Mouse (Mus musculus) lung, postnatal 10 days (tissue): Measurements from ENCODE around the gene Rtp4.

ENCODE experiments used
- DNase-seq: peaks from one replicate; pipeline ENCODE4 v3.0.0; 2021

Gene Rtp4

GRCm38 (mm10) chr16:23520235-23520871 is at the start of gene Rtp4, which contains the start of gene Masp1:
TSS of gene Rtp4 (plus strand) at chr16:23520291.
TSS of gene Masp1 (minus strand) at chr16:23520815.
- no peak for DNase-seq

GRCm38 (mm10) chr16:23471551-23471950 is 48.5 kb upstream of the Rtp4 start:
- DNase-seq, result no peak

- DNase-seq, result no peak
Measured at GRCm38 (mm10) chr16:23472046-23472445, 48.0 kb upstream of the Rtp4 start.

GRCm38 (mm10) chr16:23475651-23476050 is 44.4 kb upstream of the Rtp4 start:
- no peak for DNase-seq

- DNase-seq, result no peak
Measured at GRCm38 (mm10) chr16:23476598-23476997, 43.5 kb upstream of the Rtp4 start.

GRCm38 (mm10) chr16:23479872-23480603 is 40.1 kb upstream of the Rtp4 start:
- DNase-seq, result no peak

- no peak for DNase-seq
Measured at GRCm38 (mm10) chr16:23482218-23482617, 37.9 kb upstream of the Rtp4 start.

- no peak for DNase-seq
Measured at GRCm38 (mm10) chr16:23482846-23483245, 37.2 kb upstream of the Rtp4 start.

- DNase-seq, result peak; percentile 40
Measured at GRCm38 (mm10) chr16:23483292-23483691, 36.8 kb upstream of the Rtp4 start.

GRCm38 (mm10) chr16:23492783-23493182 is 27.3 kb upstream of the Rtp4 start:
- no peak for DNase-seq

GRCm38 (mm10) chr16:23496245-23496924 is 23.7 kb upstream of the Rtp4 start:
- no peak for DNase-seq

- peak; percentile 82 for DNase-seq
Measured at GRCm38 (mm10) chr16:23497440-23497839, 22.7 kb upstream of the Rtp4 start.

- no peak for DNase-seq
Measured at GRCm38 (mm10) chr16:23497881-23498280, 22.2 kb upstream of the Rtp4 start.

- peak; percentile 35 for DNase-seq
Measured at GRCm38 (mm10) chr16:23498691-23499131, 21.4 kb upstream of the Rtp4 start.

GRCm38 (mm10) chr16:23500558-23500957 is 19.5 kb upstream of the Rtp4 start:
- DNase-seq, result no peak

GRCm38 (mm10) chr16:23501288-23501687 is 18.8 kb upstream of the Rtp4 start:
- no peak for DNase-seq

GRCm38 (mm10) chr16:23502478-23502877 is 17.6 kb upstream of the Rtp4 start:
- no peak for DNase-seq

- no peak for DNase-seq
Measured at GRCm38 (mm10) chr16:23503351-23503750, 16.7 kb upstream of the Rtp4 start.

GRCm38 (mm10) chr16:23504320-23504744 is 15.8 kb upstream of the Rtp4 start:
- DNase-seq, result no peak

- no peak for DNase-seq
Measured at GRCm38 (mm10) chr16:23505904-23506687, 14.0 kb upstream of the Rtp4 start.

- DNase-seq, result no peak
Measured at GRCm38 (mm10) chr16:23511166-23511935, 8.7 kb upstream of the Rtp4 start.

- no peak for DNase-seq
Measured at GRCm38 (mm10) chr16:23513401-23513800, 6.7 kb upstream of the Rtp4 start.
